Mouse (Mus musculus) frontal cortex, adult 2 months (tissue): ENCODE results near the gene Galntl5. TPM values are rescaled to one million over a fixed set of nuclear protein-coding genes. Genes with fewer than 3 reads are reported as not detected.

ENCODE experiments used
- polyA plus RNA-seq: library from polyadenylated mRNA; depleted of rRNA; stranded (reverse); fragments of >200 nt; gene quantifications from 2 replicates; pipeline ENCODE4 v1.2.3, GENCODE M21; 2012; rRNA removed

The Galntl5 gene
- polyA plus RNA-seq, 1 experiment: not detected

Other genes with a start within 250 kb of the Galntl5 start
- 109 and 121 TPM in 2 replicates for gene Prkag2, start 80.8 kb upstream of the Galntl5 start, polyA plus RNA-seq
- gene Galnt11, start 40.4 kb downstream of the Galntl5 start, polyA plus RNA-seq: 39.7 and 42.2 TPM in 2 replicates
- not detected in 2 replicates for gene E130116L18Rik, start 41.7 kb downstream of the Galntl5 start, polyA plus RNA-seq